Mouse (Mus musculus) myocyte (in vitro differentiated cells): ENCODE results near the gene Tent4b.

Source experiments
- E2F4 ChIP-seq: IDR thresholded peaks from one replicate; pipeline ENCODE4 v1.6.1; 2011; ENCODE audit warnings: mild to moderate bottlenecking, control low read depth, moderate library complexity; ENCODE audit not compliant: insufficient read depth
- POLR2A ChIP-seq: IDR thresholded peaks from one replicate; pipeline ENCODE4 v1.6.1; 2011; ENCODE audit warnings: low read depth, mild to moderate bottlenecking, control low read depth, moderate library complexity; ENCODE audit not compliant: insufficient read length
- POLR2AphosphoS2 ChIP-seq: IDR thresholded peaks from one replicate; pipeline ENCODE4 v1.6.1; 2011; ENCODE audit warnings: low read depth, control low read depth; ENCODE audit not compliant: insufficient read length
- TCF12 ChIP-seq: IDR thresholded peaks from one replicate; pipeline ENCODE4 v1.6.1; 2011; ENCODE audit warnings: mild to moderate bottlenecking, control low read depth; ENCODE audit not compliant: poor library complexity, insufficient read depth, severe bottlenecking
- USF1 ChIP-seq: IDR thresholded peaks from one replicate; pipeline ENCODE4 v1.6.1; 2011; ENCODE audit warnings: low read depth, mild to moderate bottlenecking, control low read depth, moderate library complexity

DNA sequence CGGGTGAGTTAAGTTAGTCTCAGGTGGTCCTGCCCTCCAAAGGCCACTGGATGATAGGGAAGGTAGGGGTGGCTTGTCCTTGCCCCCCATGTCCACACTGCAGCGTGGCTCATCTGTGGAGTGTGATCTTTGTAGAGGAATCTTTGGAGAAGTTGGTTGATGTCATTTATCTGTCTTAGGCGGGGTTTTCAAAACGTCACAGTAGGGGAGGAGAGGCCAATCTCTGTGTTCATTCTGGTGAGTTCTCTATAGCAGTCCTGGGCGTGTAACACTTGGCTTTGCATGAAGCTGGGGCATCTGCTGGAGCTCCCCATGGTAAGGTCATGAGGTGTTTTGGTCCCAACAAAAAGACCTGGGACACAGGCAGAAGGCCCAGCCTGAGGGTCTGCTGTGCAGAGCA, 75.1 kb downstream of the Tent4b start:
- TF ChIP-seq USF1 (no peak), POLR2A (no peak), E2F4 (no peak), POLR2AphosphoS2 (no peak), TCF12 (no peak)
